Mouse (Mus musculus) c-Kit-positive CD71-positive TER-119-negative erythroid progenitor cells, embryonic 14.5 days (primary cell): ENCODE measurements around the gene Cacna1i.

ENCODE experiments used
- DNase-seq: peaks from one replicate; pipeline ENCODE4 v3.0.0-alpha.2; 2013; ENCODE audit warnings: low read depth

Cacna1i gene

GRCm38 (mm10) chr15:80286851-80287415 lies at the start of gene Cacna1i:
TSS of gene Cacna1i (plus strand) at chr15:80287238.
- DNase-seq, result no peak

DNA sequence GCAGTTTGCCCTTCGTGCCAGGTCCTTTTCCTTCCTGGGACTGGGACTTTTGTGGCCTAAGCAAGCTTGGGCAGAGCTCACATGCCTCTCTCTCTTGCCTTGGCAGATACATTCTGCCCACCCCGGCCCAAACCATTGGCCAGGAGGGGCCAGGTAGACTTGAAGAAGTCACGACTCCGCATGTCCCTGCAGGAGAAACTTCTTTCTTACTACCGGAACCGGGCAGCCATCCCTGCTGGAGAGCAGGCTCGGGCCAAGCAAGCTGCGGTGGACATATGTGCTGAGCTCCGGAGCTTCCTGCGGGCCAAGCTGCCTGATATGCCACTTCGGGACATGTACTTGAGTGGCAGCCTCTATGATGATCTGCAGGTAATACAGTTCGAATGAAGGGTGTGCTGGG lies 38.9 kb upstream of the Cacna1i start:
- no peak for DNase-seq

DNA sequence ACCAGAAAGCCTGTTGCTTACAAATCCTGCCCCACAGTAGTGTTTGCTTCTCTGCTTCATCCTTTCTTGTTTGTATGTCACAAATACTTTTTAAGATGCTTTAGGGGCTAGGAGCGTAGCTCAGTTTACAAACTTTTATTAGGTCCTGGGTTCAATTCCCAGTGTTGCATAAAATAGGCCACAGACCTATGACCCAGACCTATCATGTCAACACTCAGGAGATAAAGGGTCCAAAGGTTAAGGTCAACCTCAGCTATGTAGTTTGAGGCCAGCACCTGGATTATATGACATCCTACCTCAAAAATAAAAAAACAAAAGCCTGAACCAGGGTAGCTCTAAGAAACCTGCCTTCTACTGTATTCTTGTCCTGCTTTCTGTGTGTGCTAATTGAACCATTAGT lies 38.4 kb upstream of the Cacna1i start:
- DNase-seq, result no peak

DNA sequence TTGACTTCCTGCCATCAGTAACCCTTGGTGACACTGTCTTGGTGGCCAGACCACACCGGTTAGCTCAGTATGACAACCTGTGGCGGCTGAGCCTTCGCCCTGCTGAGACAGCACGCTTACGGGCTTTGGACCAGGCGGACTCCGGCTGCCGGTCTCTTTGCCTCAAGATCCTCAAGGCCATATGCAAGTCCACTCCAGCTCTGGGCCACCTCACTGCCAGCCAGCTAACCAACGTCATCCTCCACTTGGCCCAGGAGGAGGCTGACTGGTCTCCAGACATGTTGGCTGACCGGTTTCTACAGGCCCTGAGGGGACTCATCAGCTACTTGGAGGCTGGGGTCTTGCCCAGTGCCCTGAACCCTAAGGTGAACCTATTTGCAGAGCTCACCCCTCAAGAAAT lies 37.4 kb upstream of the Cacna1i start:
- no peak for DNase-seq

GRCm38 (mm10) chr15:80250586-80250985 lies 36.5 kb upstream of the Cacna1i start:
- DNase-seq, result peak; percentile 62

GRCm38 (mm10) chr15:80253530-80253929 lies 33.5 kb upstream of the Cacna1i start:
- DNase-seq, result no peak

DNA sequence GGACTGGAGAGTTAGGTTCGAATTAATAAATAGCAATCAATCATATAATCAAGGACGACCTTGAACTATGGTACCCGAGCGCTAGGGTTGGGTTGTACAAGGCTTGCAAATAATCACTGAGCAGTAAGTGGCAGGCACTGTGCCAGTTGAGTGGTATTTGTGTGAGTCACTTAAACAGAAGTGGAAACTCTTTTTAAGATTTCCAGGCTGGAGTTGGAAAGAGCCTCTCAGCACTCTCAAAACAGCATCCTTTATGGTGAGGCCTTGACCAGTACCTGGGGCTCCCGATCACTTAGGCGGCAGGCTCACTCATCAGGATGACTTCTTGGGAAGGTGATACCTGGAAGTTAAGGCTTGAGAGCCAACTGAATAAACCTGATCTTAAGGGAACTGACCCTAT lies 32.8 kb upstream of the Cacna1i start:
- no peak for DNase-seq

DNA sequence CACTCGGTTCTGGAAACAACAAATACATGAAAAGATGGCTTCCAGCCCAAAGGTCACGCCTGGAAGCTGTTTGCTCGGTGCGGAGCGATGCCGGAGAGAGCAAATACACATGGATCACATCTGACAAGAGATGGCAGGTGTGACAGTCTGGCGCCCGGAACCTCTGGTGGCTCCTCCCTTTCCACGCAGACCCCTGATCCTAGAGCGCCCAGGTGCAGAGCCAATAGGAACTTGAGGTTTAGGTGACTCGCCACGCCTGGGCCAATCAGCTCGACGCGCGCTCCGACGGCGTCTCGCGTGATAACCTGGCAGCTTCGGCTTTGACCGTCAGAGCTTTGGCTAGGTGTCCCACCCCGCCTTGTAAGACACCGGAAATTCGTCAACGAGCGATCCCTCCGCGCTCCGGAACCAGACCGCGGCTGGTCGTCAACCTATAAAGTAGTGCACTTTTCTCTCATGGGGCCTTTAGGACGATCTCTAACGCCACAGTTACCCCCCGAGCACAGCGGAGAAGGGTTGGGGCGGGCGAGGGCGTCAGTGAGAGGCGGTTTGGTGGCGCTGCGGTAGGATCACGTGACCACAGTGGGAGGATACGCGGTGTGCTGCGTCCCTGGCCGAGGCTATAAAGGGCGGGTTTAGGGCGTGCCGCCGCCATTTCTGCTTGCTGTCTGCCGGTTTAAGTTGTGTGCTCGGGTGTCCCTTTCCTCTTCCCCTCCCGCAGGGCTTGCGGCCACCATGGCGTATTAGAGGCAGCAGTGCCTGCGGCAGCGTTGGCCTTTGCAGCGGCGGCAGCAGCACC lies 32.0 kb upstream of the Cacna1i start, which contains the start of gene Atf4:
Gene Atf4, plus strand, starts transcription at position 338 of the 799 bp plus-strand sequence.
- DNase-seq, result peak; percentile 96

DNA sequence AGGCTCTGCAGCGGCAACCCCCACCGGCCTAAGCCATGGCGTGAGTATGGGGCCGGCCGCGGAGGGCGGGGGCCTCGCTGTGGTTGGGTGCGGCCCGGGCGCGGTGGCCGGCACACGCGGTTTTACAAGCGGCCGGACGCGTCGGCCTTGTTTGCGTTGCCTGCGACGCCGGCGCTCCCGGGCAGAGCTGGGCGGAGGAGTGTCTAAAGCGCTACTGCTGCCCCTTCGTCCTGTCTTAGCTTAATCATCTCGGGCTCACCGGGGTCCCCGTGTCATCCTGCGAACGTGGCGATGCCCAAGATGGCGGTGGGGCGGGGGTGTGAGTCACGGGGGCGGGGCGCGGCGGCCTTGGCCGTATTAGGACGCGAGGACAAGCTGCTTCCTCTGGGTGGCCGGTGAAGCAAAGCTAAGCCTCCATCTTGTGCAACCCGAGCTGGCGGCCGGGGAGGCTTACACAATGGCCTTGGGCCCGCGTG lies 31.4 kb upstream of the Cacna1i start:
- DNase-seq, result peak; percentile 63

- DNase-seq, result no peak
Observed at GRCm38 (mm10) chr15:80256242-80256641, 30.8 kb upstream of the Cacna1i start.

GRCm38 (mm10) chr15:80256656-80257601 lies 30.1 kb upstream of the Cacna1i start:
- DNase-seq, result no peak

DNA sequence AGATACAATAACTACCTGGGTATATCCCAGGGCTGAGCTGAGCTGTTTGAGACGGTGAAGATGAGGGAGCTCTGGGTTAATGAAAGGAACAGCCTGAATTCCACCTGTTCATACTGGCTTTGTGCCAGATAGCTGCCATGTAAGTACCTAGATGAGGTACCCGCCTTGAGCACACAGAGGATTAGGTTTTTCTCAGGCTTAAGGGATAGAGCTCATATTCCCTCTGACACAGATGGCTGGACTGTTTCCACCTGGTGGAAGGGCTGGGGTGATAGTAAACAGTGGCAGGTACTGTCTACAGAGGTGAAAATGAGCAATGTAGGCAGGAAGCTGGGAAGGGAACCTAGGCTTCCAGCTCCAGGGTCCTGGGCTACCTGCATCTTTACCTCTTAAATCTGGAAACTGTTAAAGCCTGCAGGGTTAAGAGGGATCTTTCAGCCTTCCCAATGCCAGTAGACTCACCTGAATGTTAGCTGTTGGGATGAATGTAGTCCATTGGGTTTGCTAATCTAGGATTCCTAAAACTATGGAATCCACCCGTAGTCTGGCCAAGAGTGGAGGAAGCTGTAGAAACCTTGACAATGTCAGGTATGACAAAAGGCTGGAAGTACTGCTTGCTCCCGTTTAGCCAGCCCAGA lies 29.3 kb upstream of the Cacna1i start:
- DNase-seq, result no peak

DNA sequence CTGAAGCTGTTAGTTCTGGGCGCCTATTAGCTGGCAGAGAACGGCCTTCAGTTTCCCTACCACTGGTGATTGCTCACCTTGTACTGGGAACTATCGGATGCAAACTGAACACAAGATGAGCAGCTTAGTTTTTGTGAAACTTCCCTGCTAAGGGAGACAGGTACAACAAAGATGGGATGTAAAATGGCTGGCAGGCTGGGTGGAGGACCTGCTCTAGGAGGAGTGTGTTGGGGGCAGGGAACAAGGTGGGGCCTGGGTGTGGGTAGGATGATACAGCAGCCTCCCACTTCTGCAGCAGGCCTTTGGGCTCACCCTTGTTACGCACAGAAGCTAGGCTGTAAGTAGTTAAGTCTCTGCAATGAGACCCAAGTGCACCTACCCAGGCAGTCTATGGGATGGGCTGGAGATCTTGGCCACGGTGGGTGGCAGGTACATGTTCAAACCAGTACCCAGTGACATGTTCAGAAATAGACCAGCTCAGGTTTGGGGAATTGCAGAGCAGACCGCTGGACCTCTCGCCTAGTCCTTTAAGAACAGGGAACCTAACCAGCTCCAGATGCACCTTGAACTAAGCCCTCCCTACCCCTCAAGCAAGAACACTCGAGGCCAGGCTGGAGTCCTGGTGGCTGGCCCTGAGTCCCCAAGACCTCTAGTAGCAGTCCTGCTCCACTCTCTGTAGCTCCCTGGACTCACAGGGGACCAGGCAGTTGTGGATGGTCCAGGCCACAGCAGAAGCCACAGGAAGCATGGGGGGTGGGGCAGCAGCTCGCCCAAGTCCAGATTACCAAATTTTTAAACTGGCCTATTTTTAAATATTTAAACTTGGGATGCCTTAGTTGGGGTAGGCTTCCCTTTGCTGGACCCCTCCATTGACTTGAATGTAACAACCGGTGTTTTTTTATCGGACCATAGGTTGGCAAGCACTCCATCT lies 28.5 kb upstream of the Cacna1i start:
- peak; percentile 71 for DNase-seq

DNA sequence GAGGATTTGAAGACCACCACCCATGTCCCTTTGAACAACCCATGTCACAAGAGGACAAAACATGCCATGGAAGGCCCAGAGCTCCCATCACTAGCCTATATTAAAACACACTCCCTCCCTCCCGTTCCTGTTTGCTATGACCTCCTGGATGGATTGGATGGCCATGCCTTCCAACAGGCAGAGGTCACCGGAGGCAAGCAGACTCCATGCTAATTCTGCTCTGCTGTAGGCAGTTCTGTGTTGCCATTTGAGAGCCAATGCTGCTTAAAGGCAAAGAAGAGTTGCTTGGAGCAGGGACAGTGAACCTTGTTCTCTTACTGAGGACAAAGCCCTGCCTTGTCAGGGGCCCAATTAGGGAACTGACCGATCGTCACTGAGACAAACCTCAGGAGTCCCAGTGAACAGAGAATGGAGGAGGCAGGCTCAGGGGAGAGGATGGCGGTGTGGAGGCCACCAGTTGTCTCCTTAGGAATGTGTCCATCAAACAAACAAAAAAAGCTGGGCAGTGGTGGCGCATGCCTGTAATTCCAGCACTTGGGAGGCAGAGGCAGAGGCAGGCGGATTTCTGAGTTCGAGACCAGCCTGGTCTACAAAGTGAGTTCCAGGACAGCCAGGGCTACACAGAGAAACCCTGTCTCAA lies 27.5 kb upstream of the Cacna1i start:
- no peak for DNase-seq

DNA sequence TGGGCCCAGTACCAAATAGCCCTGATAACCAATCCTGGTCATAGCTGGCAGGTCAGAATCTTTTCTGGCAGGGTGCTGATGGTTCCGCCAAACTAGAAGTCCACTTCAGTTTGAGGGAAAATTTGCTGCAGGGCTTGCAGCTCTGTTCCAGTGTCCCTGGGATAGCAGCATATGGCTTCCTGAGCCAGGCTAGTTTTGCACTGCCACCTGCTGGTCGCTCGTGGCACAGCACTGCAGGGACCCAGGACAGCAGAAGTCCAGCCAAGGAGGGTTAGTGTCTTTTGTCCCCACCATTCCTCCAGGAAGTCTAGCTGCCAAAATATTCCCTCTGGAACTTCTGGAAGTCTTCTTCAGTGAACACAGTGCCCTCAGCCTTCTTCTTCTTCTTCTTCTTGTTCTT lies 26.4 kb upstream of the Cacna1i start:
- peak; percentile 79 for DNase-seq

GRCm38 (mm10) chr15:80261100-80261499 lies 25.9 kb upstream of the Cacna1i start:
- DNase-seq, result no peak

DNA sequence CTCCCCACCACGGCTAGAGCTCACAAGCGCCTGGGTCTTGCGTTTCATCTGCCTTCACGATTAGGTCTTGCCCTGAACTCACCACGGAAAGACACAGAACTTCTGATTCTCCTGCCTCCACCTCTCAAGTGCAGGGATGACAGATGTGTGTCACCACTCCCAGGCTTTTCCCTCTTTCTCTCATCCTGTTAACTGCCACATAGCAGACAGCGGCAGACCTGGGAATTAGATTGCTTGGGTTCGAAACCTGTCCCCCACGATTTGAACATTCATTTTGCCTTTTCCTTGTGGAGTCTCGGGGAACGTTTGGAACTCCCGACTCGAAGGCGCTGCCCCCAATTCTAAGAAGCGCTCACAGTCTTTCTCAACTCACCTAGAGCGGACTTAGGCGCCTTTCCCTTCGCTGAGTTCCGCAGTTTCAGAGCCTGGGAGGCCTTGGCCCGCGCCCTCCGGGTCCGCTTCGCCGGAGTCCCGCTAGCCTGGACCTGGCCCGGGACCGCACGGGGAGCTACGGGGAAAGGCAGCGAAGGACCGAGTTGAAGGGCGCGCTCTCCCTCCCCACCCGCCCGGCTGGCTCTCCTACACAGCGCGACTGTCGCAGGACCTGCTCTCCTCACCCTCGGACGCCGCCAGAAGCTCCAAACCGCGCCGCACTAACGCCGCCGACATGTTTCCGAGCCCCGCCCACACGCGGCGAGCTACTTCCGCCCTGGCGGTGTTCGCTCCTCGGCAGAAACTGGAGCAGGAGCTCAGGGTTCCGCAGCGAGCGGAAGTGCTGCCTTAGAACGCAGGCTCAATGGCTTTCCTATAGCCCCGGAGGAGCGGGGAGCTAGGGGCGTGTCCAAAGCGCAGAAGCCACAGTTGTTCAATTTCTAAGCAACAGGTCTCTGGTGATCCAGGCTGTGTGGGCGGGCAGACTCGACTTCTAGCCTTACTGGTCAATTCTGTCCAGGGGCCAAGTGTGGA lies 23.1 kb upstream of the Cacna1i start, which contains the start of gene Rps19bp1:
Gene Rps19bp1, minus strand, starts transcription at position 706 of the 966 bp plus-strand sequence.
- peak; percentile 92 for DNase-seq

- peak; percentile 75 for DNase-seq
Observed at GRCm38 (mm10) chr15:80266281-80266680, 20.8 kb upstream of the Cacna1i start.

GRCm38 (mm10) chr15:80271858-80272396 lies 15.1 kb upstream of the Cacna1i start:
- no peak for DNase-seq
